25 mouse cellular contexts compared by ENCODE assay signal in genomic region chr6:41030821-41031220, GRCm38 (mm10). TPM values are rescaled to one million over a fixed set of nuclear protein-coding genes. Genes with fewer than 3 reads are reported as not detected.
"Had no signal": no experiment of that assay in that cellular context is flagged by ENCODE, and none has a peak within 500 bp of the region (broad histone marks: within the 10 kb centered on the region; RNA-seq: fewer than 3 reads in every experiment).

No protein-coding gene starts in this region.

- DNase-seq: retina, postnatal 1 day; right cerebral cortex, adult 18-20 months; right cerebral cortex, postnatal 14 days; right cerebral cortex, postnatal 25 days; right cerebral cortex, postnatal 4 days; spleen, adult 18-20 months; thymus, adult 18-20 months; thymus, adult 2 months; thymus, postnatal 14 days; thymus, postnatal 25 days; thymus, postnatal 36 days; thymus, postnatal 4 days had no signal

- H3K4me3 ChIP-seq: neural tube, embryonic 12.5 days; neural tube, embryonic 13.5 days; neural tube, embryonic 15.5 days; stomach, embryonic 15.5 days had no signal

- H3K4me1 ChIP-seq: neural tube, embryonic 12.5 days; neural tube, embryonic 13.5 days; neural tube, embryonic 15.5 days; stomach, embryonic 15.5 days had no signal

- H3K27ac ChIP-seq: neural tube, embryonic 12.5 days; neural tube, embryonic 13.5 days; neural tube, embryonic 15.5 days; stomach, embryonic 15.5 days; stomach, postnatal 0 days had no signal

RNA-seq across cellular contexts. Expression of gene 2210010C04Rik, which starts 4.5 kb away (rescaled TPM):
- total RNA-seq: neutrophil, adult 5-6 weeks had no signal
- polyA plus RNA-seq: neural tube, embryonic 11.5 days; neural tube, embryonic 12.5 days; neural tube, embryonic 13.5 days; neural tube, embryonic 14.5 days; neural tube, embryonic 15.5 days; stomach, embryonic 14.5 days had no signal

RNA-seq across cellular contexts. Expression of gene Gm2663, which starts 31.5 kb away (rescaled TPM):
- total RNA-seq: neutrophil, adult 5-6 weeks had no signal
- polyA plus RNA-seq: neural tube, embryonic 11.5 days; neural tube, embryonic 12.5 days; neural tube, embryonic 13.5 days; neural tube, embryonic 14.5 days; neural tube, embryonic 15.5 days; small intestine, adult 2 months; spleen, adult 2 months; stomach, embryonic 14.5 days; stomach, embryonic 15.5 days; testis, adult 2 months; thymus, adult 2 months; urinary bladder, adult 2 months had no signal
